Mouse (Mus musculus) 3134 (cell line): ENCODE data around the gene Slc29a3.
"Not testable (repeated sequence)": the region's sequence is repeated elsewhere in the genome, so short reads cannot be mapped to it uniquely, and the experiment has no call there.

Experiments used
- DNase-seq: peaks from one replicate; pipeline ENCODE4 v3.0.0-alpha.2; 2011; ENCODE audit warnings: low spot score; ENCODE audit not compliant: insufficient read length; ENCODE audit errors: extremely low read depth

The Slc29a3 gene

DNA sequence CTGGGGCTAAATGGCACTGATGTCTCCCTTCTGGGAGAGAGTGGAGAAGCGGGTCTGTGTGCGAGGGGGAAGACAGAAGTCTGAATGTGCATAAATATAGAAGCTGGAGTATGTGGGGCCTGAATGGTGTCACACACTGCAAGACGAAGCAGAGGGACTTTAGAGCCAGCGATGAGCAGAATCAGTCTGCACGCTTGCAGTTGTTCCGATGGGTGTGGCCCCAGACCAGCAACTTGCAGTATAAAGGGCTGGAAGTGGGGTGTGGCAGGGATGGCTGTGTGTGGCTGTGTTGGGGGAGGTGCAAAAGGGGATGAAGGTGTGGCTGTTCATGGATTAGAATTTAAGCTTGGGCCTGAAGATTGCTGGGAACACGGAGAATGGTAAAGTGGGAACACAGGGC, 16.0 kb upstream of the Slc29a3 start:
- no peak for DNase-seq

DNA sequence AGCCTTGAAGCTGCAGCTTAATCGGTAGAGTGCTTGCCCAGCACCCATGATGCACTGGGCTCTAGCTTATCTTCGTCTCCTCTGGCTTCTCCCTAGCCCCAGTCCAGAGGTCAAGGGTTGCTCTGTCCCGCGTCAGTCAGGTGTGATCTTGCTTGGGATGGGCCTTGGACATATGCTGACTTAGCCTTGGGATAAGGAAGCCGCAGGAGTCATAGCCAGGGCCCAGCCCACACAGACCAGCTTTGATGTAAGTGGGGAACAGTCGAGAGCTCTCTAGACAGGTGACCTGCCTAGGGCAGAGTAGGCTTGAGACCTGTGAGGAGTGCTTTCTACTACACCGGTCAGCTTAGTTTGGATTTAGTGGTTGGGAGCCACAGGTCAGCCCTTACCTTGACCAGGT, 14.8 kb upstream of the Slc29a3 start:
- no peak for DNase-seq

DNA sequence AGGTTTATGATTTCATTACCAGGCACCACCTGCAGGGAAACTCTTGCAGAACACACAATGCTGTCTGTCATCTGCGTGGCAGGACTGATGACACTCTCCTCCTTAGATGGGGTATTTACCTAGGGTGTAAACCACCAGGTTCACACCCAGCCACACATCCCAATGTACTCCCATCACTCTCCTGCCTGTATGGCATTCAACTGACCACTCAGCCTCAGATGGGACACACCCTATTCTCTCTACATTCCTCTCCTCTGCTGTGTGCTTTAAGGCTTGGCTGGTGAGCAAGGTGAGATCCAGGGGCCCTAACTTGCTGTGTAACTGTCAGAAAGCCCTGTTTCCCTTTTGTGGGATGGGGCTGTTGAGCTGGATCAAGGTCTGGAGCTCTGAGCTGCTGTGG, 9.5 kb upstream of the Slc29a3 start:
- DNase-seq, result no peak

DNA sequence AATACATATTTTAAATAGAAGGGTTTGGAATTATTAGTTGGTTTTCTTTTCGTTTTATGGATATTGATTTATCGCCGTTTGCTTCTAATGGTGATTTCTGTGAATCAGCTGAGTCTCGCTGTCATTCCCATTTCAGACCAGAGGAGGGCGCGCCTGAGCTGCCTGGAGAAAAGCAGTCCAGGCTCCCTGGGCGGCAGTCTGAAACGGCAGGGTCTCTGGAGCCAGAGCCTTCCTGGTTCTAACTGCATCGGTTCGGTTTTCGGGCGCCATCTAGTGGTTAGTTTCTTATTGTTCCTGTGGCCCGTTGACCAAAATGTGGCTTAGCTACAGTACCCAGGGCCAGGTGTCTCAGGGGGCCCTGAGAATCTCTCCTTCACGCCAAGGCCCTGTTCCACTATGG, 7.8 kb upstream of the Slc29a3 start:
- DNase-seq, result peak; percentile 66

DNA sequence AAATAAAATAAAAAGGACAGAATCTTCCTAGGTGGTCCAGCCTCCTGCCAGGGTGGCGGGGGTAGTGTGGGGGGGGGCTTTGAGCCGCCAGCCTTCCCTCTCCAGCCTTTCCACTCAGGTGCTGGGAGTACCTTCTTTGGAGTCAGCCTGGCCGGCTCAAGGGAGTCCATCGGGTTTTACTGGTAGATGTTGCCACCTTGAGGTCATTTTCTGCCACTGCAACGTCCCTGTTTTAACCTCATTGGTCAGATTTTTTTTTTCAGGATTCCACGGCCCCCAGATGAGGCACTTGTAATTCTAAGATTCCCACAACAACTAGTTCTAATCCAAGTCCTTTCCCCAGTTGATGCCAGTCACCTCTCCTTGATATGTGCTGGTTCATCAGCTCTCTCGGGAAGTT, 4.4 kb upstream of the Slc29a3 start:
- peak; percentile 46 for DNase-seq

DNA sequence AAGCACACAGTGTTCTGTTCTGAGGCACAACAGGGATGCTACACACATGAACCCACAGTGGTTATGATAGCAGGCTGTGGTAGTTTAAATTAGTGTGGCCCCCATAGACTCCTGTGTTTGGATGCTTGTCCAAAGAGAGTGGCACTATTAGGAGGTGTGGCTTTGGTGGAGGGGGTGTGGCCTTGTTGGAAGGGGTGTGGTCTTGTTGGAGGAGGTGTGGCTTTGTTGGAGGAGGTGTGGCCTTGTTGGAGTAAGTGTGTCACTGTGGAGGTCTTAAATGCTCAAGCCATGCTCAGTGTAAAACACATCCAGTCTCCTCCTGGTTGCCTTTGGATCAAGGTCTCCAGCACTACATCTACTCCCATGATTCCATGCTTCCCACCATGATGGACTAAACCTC, 3.6 kb upstream of the Slc29a3 start:
- no peak for DNase-seq

DNA sequence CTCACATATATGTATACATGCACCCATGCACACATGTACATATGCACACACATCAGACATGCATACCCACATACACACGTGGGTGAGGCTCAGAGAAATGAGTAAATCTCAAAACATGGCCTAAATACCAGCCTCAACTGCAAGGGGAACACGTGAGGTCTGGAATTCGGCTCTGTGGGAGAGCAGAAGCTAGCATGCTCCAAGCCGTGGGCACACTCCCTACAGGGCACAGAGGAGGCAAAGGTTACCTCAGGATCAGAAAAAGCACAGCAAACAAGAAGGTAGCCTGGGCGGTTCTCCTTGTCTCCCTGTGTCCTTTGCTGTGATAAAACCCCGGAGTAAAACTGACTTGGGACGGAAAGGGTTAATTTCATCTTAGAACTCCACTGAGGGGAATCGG, 1.3 kb upstream of the Slc29a3 start:
- DNase-seq, result no peak

DNA sequence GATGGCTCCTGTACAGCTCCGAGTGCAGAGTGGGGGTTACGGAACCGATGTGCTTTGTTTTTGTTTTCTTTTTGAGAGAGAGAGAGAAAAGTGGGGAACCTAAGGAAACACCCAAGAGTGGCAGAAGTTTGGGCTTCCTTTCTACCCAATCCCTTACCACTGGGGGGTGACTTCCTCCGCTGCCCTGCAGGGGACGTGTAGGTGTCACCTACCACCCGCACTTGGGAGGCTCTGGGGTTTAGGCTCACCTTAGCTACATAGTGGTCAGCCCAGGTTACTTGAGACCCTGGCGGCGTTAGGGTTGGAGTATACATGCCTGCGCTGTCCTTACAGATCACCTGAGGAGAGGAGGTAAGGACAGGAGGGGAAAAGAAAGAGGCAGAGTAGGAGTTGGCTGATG, 667 bp upstream of the Slc29a3 start:
- no peak for DNase-seq

DNA sequence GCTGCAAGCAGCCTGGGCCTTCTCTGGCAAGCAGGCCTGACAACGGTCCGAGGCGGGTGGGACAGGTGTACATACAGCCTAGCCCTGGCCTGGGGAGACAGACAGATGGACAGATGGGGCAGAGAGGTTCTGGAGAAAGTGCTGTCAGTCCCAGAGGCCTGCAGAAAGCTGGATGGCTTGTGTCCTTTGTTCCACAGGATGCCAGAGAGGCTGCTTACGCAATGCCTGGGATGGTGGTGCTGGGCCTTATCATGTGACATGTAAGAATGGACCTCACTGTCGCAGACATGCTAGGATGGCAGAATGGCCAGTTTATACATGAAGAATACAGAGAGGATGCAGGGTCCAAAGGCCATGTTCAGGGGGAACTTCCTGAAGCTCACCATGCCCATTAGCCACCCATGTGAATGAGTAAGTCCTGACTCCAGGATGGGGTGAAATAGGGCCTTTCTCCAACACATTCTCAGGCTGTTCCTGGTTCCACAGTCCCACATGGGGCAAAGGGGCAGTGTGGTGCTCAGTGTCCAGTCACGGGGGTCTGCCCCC, 4.9 kb downstream of the Slc29a3 start:
- DNase-seq, result no peak

DNA sequence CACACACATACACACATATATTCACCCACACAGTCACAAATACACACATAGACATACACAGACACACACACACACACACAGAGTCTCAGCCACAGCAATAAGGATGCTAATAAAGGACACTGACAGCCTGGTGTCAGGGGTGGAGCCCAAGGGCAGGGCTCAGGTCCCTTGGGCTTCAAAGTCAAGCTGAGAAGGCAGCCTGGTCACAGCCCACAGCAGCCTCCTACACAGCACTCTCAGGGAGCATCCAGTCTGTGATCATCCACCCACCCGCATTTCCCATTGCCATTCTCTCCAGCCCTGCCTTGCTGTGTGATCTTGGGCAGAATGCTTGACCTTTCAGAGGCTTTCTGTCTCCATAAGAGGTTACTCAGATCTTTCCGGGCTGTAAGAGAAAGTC, 6.1 kb downstream of the Slc29a3 start:
- no peak for DNase-seq

DNA sequence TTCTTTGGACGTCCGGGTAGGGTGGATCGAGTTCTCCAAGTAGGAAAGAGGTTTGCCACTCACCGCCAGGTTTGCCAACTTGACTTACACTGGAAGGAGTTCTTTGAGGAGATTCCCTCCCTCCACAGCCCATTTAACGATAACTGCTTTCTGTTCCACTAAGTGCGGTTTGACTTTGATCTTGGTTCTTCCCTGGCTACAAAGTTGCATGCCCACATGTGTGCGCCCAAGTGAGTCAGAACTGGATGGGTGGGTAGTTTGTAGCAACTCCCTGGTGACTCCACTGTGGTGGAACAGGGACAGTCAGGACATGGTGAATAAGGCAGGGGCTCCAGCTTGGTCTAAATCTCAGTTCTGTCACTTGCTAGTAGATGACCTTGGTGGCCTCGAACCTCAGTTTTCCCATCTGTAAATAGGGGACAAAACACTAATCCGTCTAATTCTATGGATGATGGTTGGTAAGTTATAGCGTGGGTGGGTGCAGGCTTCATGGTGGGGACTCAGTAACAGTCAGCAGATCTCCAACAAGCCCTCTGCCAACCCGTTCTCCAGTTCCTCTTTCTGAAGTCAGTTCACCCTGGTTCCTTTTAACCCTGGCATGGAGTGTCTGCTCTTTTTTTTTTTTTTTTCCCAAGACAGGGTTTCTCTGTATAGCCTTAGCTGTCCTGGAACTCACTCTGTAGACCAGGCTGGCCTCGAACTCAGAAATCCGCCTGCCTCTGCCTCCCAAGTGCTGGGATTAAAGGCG, 7.9 kb downstream of the Slc29a3 start:
- DNase-seq, result no peak

DNA sequence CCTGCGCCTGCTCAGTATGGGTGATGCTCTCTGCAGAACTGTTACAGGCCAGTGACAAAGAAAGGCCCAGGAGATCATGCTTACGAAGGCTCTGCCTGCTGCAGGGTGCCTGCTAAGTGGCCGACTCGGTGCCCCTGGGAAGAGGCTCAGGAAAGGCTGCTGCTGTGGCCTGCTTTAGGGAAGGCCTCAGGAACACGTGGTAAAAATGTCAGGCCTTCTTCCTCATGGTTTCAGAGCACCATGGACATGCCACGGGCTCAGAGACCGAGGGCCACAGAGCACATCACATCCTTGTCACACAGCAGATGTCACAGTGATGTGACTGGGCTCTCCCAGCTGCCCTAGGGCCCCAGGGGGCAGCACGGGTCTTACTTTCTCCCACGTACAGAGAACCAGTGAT, 8.9 kb downstream of the Slc29a3 start:
- no peak for DNase-seq

DNA sequence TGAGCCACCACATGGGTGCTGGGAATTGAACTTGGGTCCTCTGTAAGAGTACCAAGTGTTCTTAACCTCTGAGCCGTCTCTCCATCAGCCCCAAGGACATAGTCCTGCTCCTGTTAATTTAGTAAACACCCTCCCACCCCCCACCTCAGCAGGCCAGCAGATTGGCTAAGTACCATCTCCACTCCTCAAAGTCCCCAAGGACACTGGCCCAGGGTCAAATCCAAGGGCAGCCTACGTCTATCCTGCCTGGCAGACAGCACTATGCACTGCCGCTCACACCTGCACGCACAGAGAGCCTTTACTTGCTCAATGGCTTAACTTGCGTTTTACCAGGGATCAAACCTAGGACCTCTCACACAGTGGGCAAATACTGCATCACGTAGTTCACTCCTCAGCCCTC, 9.7 kb downstream of the Slc29a3 start:
- no peak for DNase-seq

DNA sequence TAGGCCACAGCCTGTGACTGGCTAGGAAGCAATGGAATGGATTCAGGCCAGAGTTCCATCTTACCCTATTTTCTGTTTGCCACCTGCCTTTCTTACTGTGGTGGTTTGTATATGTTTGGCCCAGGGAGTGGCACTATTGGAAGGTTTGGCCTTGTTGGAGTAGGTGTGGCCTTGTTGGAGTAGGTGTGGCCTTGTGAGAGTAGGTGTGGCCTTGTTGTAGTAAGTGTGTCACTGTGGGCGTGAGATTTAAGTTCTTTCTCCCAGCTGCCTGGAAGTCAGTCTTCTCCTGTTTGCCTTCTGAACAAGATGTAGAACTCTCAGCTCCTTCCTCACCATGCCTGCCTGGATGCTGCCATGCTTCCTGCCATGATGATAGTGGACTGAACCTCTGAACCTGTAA, 10.3 kb downstream of the Slc29a3 start:
- not testable (repeated sequence) for DNase-seq

DNA sequence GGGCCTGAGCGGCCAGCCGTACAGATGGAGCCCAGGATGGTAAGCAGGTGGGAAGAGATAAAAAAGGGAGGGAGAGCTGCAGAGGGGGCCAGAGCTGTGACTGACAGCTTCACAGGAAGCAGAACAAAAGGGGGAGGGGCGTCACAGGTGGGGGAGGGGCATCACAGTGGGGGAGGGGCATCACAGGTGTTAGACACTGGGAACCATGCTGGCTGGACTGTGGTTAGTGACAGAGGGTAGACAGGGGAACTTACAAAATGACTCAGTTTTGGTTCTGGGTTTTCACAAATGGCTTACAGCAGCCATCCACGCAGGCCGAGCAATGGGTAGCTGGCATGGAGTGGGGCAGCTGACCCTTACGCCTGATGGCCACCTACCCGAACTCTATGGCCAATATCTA, 11.2 kb downstream of the Slc29a3 start:
- no peak for DNase-seq

DNA sequence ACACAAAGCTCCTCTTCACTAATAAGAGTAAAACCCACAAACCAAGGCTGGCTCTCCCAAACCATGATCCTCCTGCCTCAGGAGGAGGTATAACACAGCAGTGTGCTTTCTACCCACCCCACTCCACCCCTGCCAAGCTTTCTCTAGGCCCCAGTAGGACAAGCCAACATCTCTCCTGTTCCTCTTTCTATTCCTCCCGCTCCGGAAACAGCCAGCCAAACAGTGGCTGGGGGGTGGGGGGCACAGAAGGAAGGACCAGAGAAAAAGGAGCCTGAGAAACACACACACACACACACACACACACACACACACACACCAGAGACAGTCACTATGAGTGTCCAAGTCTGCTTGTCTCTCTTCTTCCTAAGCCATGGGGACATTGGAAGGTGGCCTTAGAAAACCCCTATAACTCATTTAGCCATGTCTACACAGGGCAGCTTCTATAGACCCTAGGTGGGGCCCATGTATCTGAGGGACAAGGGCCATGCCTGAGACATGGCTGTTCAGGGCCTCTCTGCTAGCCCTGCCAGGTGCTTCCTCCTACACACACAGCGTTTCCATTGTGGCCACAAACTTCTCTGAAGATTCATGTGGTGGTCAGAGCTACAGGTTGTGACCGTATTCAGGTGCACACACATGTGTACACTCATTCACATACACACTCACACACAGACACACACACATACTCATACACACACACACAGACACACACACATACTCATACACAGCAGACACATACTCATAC, 12.8 kb downstream of the Slc29a3 start:
- no peak for DNase-seq

DNA sequence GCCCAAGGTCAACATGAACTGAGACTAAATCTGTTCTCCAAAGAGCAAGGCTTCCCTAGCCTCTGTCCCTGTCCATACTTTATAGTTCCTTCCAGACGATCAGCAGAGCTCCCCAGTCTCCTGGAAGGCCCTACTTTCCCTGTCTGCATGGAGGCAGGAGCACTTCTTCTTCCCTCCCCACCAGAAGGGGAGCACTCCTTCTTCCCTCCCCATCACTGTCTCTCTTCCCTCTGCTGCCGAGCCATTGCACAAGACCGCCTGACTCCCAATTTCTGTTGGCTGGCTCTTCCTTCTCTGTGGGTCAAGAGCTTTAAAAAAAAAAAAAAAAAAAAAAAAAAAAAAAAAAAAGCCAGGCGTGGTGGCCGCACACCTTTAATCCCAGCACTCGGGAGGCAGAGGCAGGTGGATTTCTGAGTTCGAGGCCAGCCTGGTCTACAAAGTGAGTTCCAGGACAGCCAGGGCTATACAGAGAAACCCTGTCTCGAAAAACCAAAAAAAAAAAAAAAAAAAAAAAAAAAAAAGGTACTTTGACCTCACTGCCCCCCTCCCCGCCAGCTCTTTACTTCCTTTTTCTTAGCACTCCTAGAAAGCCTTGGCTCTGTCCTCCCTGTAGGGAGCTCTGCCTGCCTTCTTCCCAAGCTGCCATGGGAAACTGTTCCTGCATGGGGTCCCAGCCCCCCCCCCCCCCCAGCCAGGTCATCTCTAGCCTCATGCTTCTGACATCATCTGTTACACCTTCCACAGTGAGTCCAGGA, 14.5 kb downstream of the Slc29a3 start:
- DNase-seq, result no peak

DNA sequence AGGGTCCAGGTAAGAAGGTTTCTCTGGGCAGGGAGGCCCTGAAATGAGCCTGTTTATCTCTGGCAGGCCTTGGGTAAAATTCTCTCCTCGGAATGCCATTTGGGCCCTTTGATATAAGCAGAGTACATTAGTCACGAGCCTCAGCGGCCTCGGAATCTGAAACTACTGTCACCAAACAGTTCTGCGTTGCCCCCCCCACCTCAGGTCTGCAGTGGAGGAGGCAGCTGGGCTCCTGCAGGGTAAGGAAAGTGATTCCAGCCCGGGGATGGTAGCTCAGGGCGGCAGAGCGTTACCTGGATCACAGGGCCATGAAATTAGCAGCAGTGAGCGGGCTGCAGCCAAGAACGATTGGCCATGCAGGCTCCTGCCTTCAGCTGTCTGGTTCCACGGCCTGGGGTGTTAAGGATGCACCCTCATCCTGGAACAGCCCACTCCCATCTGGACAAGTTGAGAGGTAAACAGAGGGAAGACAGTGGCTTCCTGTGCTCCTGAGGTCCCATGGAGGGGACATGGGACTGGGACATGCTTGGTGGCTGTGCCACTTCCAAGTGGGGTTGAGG, 15.3 kb downstream of the Slc29a3 start:
- no peak for DNase-seq

DNA sequence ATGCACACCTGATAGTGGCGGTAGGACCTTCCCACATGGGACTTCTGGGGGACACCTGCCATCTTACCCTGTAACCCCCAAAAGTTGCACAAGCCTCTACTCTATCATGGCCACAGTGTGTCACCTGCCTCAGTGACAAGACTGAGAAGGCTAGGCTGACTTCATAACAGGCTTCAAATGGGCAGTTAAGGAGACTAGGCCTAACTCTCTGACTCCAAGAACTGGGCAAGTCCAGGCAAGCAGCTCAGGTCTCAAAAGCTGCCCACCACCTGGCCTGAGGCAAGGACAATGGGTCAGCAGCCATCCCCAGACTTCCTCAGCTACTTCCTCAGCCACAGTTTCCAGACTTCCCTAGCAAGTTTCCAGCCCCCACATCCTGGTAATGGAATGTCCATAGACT, 16.9 kb downstream of the Slc29a3 start:
- DNase-seq, result no peak

DNA sequence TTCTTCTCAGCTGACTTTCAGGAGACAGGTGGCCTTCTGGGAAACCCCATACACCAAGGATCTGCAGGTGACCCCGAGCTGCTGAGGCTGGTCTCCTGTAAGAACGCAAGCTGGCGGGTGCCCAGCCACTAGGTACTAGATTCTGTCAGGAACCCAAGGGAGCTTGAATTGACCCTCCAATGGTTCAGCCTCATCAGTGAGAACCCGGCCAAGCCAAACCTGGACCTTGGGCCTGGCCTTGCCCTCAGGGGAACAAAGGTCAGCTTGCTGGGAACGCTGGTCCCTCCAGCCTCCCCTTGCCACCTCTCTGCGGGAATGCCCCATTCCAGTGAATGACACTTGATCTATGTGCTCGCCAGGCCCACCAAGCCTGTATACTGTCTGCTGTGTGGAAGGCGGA, 19.1 kb downstream of the Slc29a3 start:
- DNase-seq, result no peak

DNA sequence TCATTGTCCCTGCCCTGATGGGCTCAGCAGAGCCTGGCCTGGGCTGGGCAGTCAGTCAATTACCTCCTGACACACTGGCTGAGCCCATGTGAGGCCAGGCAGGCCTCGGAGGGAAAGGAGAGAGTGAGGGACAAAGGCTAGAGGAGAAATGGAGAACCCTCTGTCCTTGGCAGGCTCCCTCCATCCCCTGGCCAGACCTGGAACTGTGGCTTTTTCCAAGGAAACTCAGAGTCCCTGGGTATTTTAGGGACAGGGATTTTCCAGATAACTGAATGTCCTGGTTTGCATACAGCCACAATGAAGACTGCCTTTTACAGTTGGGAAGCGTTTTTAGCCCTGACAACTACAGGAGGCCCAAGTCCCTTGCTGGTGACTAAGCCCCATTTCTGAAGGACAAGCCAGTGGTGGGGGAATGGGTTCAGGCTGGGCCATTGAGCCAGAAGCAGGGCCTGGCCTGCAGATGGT, 20.2 kb downstream of the Slc29a3 start:
- no peak for DNase-seq
